Mouse (Mus musculus): ENCODE data around the gene Slc43a3.

The Slc43a3 gene

DNA sequence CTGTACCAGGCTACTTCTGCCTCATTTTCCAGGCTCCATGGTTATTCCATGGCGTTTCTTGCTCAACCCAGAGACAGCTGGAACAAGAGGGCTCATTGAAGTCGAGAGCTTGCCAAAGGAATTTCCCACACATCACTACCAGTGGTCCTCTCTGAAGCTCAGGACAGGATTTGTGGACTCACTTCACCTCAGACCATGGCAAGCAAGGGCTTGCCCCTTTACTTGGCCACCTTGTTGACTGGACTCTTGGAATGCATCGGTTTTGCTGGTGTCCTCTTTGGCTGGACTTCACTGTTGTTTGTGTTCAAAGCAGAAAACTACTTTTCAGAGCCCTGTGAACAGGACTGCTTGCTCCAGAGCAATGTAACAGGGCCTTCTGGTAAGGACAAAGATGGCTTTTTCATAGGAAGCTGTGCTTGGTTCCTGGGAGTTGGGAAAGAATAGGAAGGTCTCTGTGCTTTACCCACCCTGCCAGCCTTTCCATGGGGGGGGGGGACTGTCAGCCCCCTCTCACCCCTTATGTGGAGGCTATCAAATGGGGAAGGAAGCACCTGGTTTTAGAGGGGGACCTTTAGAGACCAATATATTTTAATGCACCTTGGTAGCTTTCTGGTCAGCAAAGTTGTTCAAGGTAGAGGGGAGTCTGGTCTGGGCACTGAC, 1.2 kb downstream of the Slc43a3 start:
- DNase-seq (ENCODE audit: low spot score), result no peak

DNA sequence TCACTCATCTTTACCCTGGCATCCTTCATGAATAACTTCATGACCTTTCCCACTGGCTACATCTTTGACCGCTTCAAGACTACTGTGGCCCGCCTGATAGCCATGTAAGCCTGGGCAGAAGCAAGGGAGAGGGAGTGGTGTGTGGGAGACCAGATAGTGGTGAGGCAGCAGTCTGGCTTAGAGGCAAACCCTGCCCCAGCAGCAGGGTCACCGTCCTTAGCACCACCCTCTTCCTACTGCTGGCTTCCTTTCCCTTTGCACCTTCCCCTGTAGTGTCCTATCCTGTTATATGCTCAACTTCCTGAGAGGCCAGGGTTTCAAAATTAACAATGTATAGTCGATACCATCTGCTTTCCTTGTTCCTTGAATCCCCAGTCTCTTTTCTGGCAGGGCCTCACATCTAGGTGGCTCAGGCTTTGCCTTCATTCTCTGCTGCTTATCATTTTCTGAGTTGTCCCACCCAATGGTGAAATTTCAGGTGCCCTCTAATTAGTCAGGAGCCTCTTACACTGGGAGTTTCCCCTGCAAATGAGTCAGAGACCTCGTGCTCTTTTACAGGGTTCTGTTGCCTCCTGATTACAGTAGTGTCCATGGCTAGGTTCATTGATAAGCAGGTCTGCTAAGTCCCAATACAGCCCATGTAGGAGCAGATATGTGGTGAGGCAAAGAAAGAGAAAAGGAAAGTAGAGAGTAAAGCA, 2.0 kb downstream of the Slc43a3 start:
- DNase-seq (ENCODE audit: low spot score), result no peak

DNA sequence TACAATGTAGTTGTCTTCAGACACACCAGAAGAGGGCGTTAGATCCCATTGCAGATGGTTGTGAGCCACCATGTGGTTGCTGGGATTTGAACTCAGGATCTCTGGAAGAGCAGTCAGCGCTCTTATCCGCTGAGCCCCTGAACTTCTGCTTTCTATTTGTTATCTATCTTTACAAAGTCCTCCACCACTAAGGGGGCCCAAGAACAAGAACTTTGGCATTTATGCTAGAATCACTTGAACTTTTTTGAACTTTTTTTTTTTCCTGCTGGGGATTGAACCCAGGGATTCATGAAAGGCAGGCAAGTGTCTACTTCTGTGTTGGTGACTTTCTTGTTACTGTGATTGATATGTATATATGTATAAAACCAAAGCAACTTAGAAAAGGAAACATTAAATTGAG, 2.9 kb downstream of the Slc43a3 start:
- DNase-seq (ENCODE audit: low spot score), result no peak

DNA sequence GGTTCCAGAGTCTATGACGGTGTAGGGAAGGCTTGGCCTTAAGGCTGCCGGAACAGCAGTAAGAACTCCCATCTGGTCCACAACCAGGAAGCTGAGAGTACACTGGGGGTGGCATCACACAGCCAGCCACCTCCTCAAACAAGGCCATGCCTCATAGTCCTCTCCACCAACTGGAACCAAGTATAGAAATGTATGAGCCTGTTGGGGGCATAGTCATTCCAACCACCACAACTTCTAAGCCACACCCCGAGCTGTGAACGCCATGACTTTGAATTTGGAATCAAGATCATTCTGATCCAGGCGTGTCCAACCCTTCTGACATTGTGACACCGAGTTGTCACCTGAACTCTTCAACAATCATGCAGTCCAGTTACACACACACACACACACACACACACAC, 3.3 kb downstream of the Slc43a3 start:
- DNase-seq (ENCODE audit: low spot score), result no peak

DNA sequence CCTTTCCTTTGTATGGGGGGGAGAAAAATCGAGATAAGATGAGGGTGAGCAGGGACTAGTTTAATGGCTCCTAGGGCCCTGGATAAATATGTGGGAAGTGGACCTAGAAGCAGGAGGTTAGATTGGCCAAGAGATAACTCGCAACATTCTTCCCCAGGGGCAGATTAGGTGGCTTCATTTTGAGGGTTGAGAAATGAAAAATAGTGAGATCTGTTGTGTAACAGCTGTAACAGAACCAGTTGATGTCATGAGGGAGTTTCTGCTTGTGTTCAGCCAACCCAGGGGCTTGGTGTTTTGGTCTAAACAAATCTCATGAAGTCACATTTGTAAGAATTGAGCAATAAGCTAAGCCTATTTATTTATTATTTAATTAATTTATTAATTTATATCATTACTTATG, 5.0 kb downstream of the Slc43a3 start:
- no peak for DNase-seq (ENCODE audit: low spot score)

DNA sequence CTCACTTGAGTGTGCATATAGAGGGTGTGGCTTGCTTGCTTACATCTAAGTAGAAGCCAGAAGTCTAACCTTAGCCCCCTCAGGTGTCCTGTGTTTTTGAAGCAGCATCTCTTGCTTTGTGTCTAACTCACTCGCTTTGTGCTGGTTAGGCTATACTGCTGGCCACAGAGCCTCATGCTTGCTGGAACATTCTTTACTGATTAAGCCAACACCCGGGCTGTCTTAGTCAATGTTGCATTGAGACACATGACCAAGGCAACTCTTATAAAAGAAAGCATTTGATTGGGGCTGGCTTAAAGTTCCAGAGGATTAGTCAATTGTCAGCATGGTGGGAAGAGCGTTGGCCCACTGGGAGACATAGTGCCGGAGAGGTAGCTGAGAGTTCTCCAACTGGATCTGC, 5.4 kb downstream of the Slc43a3 start:
- DNase-seq (ENCODE audit: low spot score), result no peak

DNA sequence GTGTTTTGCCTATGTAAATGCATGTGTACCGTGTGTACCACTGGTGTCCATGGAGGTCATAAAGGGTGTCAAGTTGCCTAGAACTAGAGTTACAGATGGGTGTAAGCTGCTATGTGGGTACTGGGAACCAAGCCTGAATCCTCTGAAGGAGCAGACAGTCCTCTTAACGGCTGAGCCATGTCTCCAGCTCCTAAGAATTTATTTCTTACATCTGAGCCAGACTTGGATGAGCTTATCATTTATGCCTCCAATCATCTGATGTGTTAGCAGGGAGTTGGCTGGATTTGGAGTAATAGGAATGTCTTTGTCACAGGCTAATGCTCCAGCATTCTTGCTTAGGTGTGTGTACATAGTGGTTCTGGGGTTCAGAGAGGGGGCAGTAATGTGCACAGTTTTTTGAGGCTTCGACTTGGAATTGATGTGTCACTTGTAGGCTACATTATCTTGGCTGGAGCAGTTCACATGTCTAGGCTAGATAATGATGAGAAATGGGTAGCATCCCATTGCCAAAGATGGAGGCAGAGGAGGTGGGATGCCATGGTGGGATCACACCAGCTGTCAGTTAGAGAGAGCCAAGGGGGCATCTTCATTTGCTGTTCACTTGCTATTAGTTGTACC, 10.9 kb downstream of the Slc43a3 start:
- no peak for DNase-seq (ENCODE audit: low spot score)

DNA sequence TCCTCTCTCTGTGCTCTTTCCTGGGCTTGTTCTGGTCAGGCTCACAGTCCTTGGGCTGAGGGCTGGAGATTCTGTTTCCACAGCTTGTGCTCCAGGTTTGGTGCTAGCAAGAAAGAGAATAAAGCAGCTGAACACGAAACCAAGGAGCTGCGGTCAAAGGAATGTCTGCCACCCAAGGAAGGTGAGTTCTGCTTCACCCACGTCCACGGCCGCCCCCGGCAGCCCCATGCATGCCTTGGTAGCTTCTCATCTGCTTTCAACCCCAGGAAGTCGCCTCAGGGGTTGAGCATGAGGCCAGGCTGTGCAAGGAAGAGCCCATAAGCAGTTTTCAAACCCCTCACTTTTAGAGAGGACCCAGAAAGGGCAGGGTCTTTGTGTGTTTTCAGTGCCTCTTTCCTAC, 11.9 kb downstream of the Slc43a3 start:
- no peak for DNase-seq (ENCODE audit: low spot score)

DNA sequence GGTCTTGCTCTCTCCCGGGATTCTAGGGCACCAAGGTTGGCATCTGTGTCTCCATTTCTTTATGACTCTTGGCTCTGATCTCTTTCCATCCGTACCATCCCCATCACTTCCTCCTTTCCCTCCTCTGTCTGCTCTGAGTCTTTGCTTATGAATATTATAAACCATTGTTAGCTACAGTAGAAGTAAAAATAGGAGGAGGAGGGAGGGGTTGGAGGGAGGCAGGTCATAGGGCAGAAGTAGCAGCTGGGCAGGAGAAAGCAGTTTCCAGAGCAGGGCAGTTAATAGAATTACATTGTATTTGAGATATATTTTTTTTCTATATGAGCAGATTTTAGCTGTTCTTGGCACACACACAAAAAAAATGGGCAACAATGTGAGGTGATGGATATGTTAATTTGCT, 12.3 kb downstream of the Slc43a3 start:
- DNase-seq (ENCODE audit: low spot score), result no peak

DNA sequence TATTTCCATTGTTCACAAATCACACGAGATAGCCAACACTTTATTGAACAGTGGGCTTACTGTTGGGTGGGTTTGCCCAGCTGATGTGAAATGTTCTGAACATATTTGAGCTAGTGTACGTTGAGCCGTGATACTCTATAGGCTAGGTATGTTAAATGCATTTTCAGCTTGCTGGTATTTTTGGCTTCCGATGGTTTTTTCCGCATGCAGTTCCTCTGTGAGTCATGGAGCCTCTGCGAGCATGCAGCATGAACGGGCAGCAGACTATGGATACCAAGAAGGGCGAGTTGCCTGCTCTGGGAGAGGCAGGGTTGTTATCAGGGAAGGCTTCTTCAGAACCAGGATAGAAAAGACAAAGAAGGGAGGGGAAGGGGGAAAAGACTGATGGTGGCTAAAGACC, 14.6 kb downstream of the Slc43a3 start:
- no peak for DNase-seq (ENCODE audit: low spot score)

DNA sequence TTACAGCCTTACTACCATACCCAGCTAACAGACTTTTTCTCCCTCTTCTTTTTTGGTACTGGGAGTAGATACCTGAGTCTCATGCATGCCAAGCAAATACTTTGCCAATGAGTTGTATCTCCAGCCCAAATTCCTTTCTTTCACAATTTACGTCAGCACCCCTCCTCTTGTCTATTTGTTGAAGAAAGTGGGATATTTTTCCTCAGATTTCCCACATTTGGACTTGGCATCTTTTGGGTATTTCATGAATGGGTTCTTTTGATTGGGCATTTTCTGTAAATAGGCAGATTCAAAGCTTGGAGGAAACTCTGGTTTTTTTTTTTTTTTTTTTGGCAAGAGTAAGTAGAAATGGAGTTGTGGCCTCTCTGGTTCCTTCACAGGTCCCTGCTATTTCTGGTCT, 15.9 kb downstream of the Slc43a3 start:
- no peak for DNase-seq (ENCODE audit: low spot score)

DNA sequence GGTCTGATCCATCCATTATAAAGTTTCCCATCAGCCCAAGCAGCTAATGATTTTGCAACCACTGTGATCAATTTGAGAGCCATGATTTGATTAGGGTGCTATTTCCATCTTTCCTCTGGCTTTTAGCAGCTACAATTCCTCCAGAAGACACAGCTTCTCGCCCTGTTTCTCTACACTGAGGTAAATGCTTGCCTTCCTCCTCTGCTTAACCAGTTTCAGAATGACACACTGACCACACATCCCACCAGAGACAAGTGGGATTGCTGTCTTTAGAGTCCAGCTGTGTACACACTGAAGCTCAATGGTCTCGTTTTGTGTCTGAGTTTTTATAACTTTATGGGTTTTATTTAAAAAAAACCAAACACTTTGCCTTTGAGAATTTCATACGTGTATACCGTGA, 16.3 kb downstream of the Slc43a3 start:
- DNase-seq (ENCODE audit: low spot score), result no peak

DNA sequence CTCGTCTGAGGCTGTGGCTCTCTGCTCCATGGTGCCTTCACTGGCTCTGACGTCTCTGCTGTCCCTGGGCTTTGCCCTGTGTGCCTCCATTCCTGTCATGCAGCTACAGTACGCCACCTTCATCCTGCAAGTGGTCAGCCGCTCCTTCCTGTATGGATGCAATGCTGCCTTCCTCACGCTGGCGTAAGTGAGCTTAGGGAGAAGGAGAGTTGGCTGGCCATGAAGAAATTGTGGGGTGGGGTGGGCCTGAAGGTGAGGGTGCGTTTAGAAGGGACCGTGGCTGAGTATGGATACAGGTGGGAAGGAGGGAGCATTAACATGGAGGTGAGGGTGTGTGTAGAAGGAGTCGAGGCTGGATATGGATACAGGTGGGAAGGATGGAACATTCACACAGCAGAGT, 19.1 kb downstream of the Slc43a3 start:
- DNase-seq (ENCODE audit: low spot score), result no peak

DNA sequence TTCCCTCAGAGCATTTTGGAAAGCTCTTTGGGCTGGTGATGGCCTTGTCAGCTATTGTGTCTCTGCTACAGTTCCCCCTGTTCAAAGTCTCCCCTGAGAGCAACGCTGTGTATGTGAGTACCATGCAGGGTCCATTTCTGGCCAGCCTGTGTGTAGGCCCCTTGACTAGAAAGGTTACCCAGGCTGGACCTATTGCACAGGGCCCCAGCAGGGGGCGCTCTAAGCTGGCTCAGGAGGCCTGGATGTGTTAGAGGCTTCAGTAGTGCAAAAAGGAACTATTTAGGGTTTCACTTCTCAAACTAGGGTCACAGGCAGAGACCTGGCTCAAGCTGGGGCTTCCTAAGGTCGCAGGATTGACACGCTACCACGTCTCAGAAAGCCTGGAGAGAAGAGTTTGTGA, 19.9 kb downstream of the Slc43a3 start:
- no peak for DNase-seq (ENCODE audit: low spot score)

DNA sequence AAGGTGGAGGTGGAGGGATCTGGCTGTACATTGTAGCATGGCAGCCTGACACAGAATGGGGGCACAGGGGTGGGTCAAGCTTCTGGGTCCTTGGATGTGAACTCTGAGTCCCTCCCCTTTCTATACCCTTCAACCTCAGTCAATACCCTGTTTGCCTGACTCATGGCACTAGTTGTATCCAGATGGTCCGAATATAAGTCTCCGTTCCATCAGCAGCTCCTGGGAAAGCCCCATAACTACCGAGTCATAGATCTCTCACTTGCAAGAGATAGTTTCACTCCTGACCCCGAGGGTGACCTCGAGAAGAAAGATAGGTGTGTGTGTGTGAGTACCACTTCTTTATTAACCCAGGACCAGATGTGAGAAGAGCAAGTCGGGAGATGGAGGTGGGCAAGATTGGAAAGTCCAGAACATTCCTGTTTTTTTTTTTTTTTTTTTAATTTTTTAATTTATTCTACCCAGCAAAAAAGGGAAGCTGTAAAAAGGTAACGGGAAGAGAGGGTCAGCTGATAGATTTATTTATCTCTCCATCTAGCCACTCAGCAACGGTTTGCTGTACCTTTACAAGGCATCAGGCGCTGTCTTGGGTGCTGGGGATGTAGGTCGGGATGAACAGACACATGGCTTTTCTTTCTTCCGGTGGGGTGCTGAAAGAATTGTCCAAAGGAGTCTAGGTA, 22.3 kb downstream of the Slc43a3 start:
- DNase-seq (ENCODE audit: low spot score), result no peak

DNA sequence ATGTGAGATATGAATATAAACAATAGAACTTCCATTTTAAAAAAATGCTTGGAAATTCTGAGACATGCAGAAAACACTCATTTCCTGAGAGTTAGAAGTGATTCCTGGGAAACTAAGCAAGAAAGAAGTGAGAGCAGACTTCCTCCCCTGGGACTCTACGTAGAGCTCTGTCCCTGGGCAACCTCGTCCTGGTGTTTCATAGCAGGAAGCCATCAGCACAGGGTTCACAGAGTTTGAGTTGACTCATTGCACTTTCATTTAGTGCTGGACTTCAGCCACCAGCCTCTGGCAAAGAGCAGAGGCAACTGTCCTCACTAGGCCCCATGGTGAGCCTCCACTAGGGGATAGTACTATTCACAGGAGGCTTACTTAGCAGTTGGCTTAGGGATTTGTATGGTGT, 24.9 kb downstream of the Slc43a3 start:
- no peak for DNase-seq (ENCODE audit: low spot score)

DNA sequence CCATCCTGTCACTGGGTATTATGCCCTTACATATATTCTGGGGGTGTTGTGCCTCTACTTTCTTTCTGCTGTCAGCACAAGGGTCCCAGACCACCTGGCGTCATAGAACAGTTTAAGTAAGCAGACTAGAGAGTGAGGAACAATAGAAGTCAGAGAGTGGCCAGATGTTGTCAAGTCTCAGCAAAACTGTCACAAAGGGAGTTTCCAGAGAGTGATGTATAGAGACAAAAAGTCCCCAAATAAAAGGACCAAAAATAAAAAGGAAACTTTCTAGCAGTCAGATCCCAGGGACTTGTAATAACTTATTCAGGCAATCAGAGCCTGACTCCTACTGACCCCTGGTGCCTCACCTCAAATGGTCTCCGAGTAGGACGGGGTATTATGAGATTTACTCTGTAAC, 25.5 kb downstream of the Slc43a3 start:
- DNase-seq (ENCODE audit: low spot score), result no peak

DNA sequence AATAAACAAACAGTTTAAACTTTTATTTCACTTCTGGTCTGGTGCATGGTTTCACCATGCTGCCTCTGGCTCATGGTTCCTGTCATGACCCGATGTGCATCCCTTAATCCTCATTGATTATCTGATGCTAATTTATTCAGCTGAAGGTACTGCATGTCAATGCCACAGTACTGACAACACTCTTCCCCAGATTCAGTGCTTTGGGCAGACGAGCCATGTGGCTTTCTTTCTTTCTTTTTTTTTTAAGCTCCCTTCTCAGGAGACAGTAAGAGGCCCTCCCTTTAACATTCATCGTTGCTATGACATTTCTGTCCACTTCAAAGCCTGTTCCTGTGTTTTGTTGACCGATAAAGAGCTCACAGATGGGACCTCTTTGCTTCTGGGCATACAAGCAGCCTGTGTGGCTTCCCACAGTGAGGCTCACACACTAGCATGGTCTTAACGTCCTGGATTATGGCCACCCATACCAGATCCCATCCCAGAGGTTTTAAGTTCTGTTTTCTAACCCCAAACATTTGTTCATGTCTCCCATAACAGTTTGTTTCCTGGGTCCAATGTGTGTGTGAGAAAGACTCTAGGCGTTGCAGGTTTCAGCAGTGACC, 26.6 kb downstream of the Slc43a3 start:
- no peak for DNase-seq (ENCODE audit: low spot score)

DNA sequence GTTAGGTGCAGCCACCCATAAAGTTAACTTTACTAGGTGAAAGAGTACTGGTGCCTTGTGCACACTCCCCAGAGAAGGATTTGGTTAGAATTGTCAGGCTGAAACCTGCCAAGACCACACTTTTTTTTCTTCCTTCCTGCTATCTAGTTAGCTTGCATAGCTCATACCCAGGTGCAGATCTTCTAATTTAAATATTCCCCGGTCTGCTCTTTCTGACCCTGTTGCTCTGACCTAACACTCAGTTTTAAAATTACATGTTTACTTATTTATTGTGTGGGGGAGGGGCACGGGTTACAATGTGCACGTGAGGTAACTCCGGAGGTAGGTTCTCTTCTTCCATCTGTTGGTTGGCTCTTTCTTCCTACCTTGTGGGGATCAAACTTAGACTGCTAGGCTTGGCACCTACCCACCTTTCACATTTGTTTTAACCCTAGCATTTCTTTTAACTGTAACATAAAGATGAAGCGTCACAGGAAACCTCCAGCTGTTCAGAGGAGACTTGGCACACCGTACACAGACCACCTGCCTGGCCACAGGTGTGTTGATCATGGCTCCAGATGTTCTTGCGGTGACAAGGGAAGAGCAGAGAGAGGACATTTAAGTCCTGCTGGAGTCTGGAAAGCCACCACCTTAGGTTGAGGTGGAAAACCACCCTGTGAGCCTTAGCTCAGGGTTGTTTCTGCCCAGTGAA, 27.9 kb downstream of the Slc43a3 start:
- no peak for DNase-seq (ENCODE audit: low spot score)

DNA sequence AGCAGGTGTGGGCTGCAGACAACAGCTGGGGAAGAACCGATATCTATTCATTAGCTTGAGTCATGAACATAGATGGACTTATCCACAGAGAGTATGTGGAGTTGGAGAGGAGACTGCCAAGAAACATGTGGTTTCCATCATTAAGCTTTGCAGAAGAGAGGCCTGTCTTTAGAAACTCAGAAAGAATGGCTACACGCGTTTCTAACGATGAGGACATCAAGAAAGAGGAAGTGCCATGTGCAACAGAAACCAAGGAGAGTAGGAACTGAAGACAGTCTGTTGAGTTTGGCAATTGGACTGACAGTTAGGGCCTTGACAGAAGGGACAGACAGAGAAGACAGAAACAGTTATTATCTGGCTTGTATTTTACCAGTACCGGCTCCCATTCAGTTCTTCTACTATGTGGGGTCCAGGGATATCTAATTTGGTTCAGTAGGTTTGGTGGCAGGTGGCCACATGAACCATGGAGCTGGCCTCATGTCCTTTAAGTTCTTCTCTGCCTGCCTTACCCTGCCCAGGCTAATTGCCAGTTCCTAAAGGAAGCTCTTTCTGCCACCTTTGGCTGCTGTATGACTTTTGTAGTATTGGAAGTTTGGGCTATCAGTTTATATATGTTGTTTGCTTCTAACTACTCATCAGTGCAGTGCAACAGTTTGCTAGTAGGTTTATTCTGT, 31.1 kb downstream of the Slc43a3 start:
- DNase-seq (ENCODE audit: low spot score), result no peak

DNA sequence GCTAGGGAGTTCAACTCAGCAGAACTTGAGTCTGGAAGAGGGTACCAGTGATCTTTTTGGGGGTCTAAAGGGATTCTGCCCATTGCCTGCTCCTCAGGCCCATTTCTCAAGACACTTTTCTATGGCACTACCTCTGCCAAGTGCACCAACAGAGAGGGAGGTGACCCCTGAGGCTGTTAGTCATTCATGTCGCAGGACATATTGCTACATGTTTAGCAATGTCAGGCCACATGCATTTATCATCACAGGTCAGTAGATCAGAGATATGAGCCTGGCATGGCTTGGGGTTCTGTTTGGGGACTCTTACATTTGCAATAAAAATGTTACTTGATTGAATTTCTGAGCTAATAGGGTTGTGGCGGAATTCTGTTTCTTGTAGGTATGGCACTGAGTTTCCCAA, 39.2 kb downstream of the Slc43a3 start:
- no peak for DNase-seq (ENCODE audit: low spot score)

DNA sequence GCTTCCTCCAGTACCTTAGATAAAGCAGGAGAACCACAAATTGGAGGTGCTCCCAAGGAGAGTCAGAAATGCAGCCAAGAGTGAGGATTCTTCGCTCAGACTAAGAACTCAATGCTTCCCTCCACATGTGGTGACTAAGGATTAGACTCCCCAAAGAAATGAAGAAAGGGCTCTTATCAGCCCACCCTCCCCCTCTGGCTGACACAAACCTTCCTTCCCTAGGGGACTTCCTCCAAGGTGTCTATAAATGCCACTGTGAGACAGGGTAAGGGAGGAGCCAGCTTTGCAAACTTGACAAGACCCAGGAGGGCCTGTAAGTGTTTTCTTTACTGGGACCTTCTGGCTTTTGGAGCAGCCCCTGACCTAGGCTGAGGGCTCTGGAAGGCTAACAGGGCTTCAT, 43.8 kb downstream of the Slc43a3 start, which contains the start of gene Prg2:
Gene Prg2 (plus strand): TSS at position 274 of the 400 bp plus-strand sequence.
- no peak for DNase-seq (ENCODE audit: low spot score)

All from ovary, postnatal 10 days (tissue).